Mouse (Mus musculus) lung, adult 2 months (tissue): Measurements from ENCODE around the gene Lypla2. TPM values are rescaled to one million over a fixed set of nuclear protein-coding genes. Genes with fewer than 3 reads are reported as not detected.

ENCODE experiments used
- DNase-seq: peaks from one replicate; pipeline ENCODE4 v3.0.0; 2022
- H3K4me1 ChIP-seq: fragments of 200-500 bp; 2 replicates; pipeline ENCODE4 v1.6.1; 2011; ENCODE audit warnings: low read length; ENCODE audit not compliant: control insufficient read depth, insufficient read depth
- H3K4me3 ChIP-seq: fragments of 200-500 bp; replicated peaks from 2 replicates; pipeline ENCODE3; 2011; ENCODE audit warnings: low read depth, mild to moderate bottlenecking, control low read depth, low read length; ENCODE audit errors: extremely low read depth
- CTCF ChIP-seq: fragments of 200-500 bp; IDR thresholded peaks from 2 replicates; pipeline ENCODE4 v1.5.1; 2011; ENCODE audit warnings: mild to moderate bottlenecking, low read length, control low read depth; ENCODE audit not compliant: insufficient read depth
- POLR2A ChIP-seq: fragments of 200-500 bp; IDR thresholded peaks from 2 replicates; pipeline ENCODE4 v1.6.1; 2011; ENCODE audit warnings: low read depth, mild to moderate bottlenecking, control low read depth, low read length, borderline replicate concordance; ENCODE audit errors: extremely low read depth
- WGBS: fragments of 180-500 bp; shearing (Covaris S2); methylation state at CpG from one replicate; pipeline ENCODE4 v1.1.7; 2018; 5-methylcytosine and 5-hydroxymethylcytosine counted together
- polyA plus RNA-seq: library from polyadenylated mRNA; depleted of rRNA; stranded (reverse); fragments of >200 nt; gene quantifications from 2 replicates; pipeline ENCODE4 v1.2.3, GENCODE M21; 2012

Gene Lypla2
- polyA plus RNA-seq, 1 experiment: 123 TPM

DNA sequence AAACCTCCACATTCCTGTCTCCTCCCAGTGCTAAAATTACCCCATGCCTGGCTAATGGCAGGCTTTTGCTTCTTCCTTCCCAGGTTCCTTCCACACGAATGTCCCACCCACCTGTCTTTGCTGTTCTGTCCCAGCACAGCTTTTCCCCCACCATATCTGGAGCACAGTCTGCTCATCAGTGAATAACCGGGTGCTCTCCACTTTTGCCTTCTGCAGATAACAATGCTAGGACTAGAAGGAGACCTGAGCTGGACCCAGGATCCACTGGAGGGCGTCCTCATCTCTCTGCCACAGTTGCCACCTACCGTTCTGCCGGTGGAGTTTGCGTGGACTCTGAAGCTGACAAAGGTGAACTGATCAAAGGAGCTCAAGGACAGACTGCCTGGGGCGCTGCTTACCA is 33.6 kb downstream of the Lypla2 start:
- H3K4me3 ChIP-seq: no peak overlapping the region

GRCm38 (mm10) chr4:135935502-135935901 is 36.9 kb downstream of the Lypla2 start:
- Histone ChIP-seq H3K4me3 (no peak overlapping the region), H3K4me1 (no peaks in the 10 kb centered on the region)
- 60% methylated on average over 5 of the region's 5 CpGs for WGBS
- TF ChIP-seq CTCF: no peak
- TF ChIP-seq POLR2A: no peak
- no peak for DNase-seq

More for the DNA sequence above, 33.6 kb downstream of the Lypla2 start:
- no peak for DNase-seq
- 89% methylated on average over 7 of the region's 7 CpGs for WGBS
- H3K4me1 ChIP-seq: no peaks in the 10 kb centered on the region
- no peak for TF ChIP-seq CTCF

DNA sequence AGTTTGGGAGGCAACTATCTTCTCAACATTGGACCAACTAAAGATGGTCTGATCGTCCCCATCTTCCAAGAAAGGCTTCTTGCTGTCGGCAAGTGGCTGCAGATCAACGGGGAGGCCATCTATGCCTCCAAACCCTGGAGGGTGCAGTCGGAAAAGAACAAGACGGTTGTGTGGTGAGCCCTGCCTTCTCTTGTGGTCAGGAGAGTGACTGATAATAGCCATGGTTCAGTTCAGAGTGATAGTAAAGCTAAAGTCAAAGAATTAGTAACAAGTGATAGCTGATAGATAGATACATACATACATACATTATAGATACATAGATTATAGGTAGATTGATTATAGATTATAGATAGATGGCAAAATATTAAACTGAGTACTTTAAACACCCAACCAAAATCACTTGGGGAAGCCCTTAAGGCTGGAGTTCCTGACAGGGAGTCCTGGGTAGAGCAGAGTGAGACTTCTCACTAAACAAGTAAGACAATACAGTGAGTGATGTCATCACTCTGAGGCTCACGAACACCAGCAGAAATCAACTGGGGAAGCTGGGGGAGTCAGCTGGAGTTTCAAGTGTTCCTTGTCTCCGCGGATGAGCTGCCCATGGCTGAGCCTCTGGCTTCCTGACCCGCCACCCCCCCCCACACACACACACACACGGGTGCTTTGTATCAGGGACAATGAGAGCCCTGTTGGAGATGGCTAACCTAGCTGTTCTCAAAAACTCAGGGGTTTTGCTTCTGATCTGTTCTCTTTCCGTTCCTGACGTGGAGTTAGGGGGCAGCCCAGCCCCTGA is 37.5 kb downstream of the Lypla2 start:
- Histone ChIP-seq H3K4me3 (no peak overlapping the region), H3K4me1 (no peaks in the 10 kb centered on the region)
- WGBS: 61% methylated on average over 12 of the region's 12 CpGs
- TF ChIP-seq POLR2A (no peak), CTCF (no peak)
- no peak for DNase-seq

GRCm38 (mm10) chr4:135931832-135932231 is 40.6 kb downstream of the Lypla2 start:
- peak; percentile 75 for TF ChIP-seq CTCF
- TF ChIP-seq POLR2A: no peak
- DNase-seq: no peak
- no peak overlapping the region for H3K4me3 ChIP-seq
- no peaks in the 10 kb centered on the region for H3K4me1 ChIP-seq
- 62% methylated on average over 5 of the region's 5 CpGs for WGBS

- no peak for DNase-seq
- 94% methylated on average over 8 of the region's 8 CpGs for WGBS
- Histone ChIP-seq H3K4me3 (no peak overlapping the region), H3K4me1 (no peaks in the 10 kb centered on the region)
- TF ChIP-seq POLR2A: no peak
- TF ChIP-seq CTCF: no peak
These were observed 42.2 kb downstream of the Lypla2 start for GRCm38 (mm10) chr4:135930239-135930638.

GRCm38 (mm10) chr4:135929828-135930227 is 42.6 kb downstream of the Lypla2 start:
- 87% methylated on average over 9 of the region's 9 CpGs for WGBS
- TF ChIP-seq CTCF (no peak), POLR2A (no peak)
- H3K4me3 ChIP-seq: no peak overlapping the region
- no peaks in the 10 kb centered on the region for H3K4me1 ChIP-seq
- DNase-seq: no peak

GRCm38 (mm10) chr4:135929405-135929804 is 43.0 kb downstream of the Lypla2 start:
- DNase-seq: no peak
- no peak overlapping the region for H3K4me3 ChIP-seq
- TF ChIP-seq CTCF (no peak), POLR2A (no peak)
- WGBS: 85% methylated on average over 5 of the region's 5 CpGs
- H3K4me1 ChIP-seq: no peaks in the 10 kb centered on the region

DNA sequence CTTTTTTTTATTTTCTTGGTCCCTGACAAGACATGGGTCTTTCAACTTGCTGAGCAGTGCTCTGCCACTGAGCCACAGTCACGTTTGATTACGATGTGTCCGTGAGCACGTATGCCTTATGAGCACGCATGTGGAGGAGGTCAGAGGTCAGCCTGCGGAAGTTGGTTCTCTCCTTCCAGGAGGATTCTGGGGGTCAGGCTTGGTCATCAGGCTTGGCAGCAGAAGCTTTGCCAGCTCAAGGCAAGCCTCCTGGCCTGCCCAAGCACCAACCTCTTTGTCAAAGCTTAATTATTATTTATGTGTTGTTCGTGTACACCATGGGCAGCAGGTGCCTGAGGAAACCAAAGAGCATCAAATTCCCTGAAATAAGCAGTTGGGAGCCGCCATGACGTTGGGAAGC is 44.0 kb downstream of the Lypla2 start:
- H3K4me3 ChIP-seq: no peak overlapping the region
- WGBS: 90% methylated on average over 9 of the region's 9 CpGs
- no peak for DNase-seq
- no peaks in the 10 kb centered on the region for H3K4me1 ChIP-seq
- no peak for TF ChIP-seq CTCF

DNA sequence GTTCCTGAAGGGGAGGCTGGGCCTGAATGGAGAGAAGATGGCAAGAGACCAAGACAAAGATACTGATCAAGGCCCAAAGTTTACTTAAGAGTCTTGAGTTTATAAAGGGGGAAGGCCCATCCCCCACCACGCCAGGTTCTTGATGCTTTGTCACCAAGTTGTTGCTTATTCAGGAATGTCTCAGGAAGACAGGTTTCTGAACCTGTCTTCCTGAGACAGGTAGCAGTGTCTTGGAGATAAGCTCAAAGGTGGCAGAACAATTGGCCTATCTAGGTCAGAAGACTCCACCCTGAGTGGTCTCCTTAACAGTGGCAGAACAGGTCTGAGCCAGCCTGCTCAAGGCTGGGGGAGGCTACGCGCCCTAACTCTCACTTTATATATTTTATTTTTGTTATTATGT is 45.6 kb downstream of the Lypla2 start:
- no peak for TF ChIP-seq POLR2A
- no peak for TF ChIP-seq CTCF
- Histone ChIP-seq H3K4me3 (no peak overlapping the region), H3K4me1 (peaks cover 2% of the 10 kb centered on the region; the same call in 1 of the 2 replicates)
- DNase-seq: no peak
- 70% methylated on average over 3 of the region's 3 CpGs for WGBS

GRCm38 (mm10) chr4:135926195-135926808 is 46.1 kb downstream of the Lypla2 start:
- Histone ChIP-seq H3K4me3 (no peak overlapping the region), H3K4me1 (peaks cover 4% of the 10 kb centered on the region; the same call in 1 of the 2 replicates)
- DNase-seq: no peak
- WGBS: 85% methylated on average over 10 of the region's 10 CpGs
- TF ChIP-seq POLR2A (no peak), CTCF (no peak)
